Mouse (Mus musculus): ENCODE measurements around the gene Pdia4. TPM values are rescaled to one million over a fixed set of nuclear protein-coding genes. Genes with fewer than 3 reads are reported as not detected.

Gene Pdia4
- polyA plus RNA-seq, 1 experiment from 2014 or later, result 147 TPM

GRCm38 (mm10) chr6:47835482-47835983 lies 22.3 kb upstream of the Pdia4 start, which contains the start of gene Zfp398:
TSS of gene Zfp398 (plus strand) at chr6:47835661.
- peak within 1 kb of the TSS; percentile 98 for H3K9ac ChIP-seq (ENCODE audit: low read depth, low read length)
- H3K4me2 ChIP-seq (ENCODE audit: low read length), result peak within 1 kb of the TSS; percentile 89
- peak within 1 kb of the TSS; percentile 95 for H3K27ac ChIP-seq (ENCODE audit: low read length)
- H3K36me3 ChIP-seq (ENCODE audit: control insufficient read depth, insufficient read depth, low read length), result no peaks in the 10 kb centered on the region
- ATAC-seq, result peak; percentile 96
- H3K27me3 ChIP-seq (ENCODE audit: control insufficient read depth, insufficient read depth, low read depth, low read length), result no peaks in the 10 kb centered on the region
- H3K4me3 ChIP-seq (ENCODE audit: low read depth, low read length), result peak within 1 kb of the TSS; percentile 94
- H3K9me3 ChIP-seq (replicated peaks; ENCODE audit: control insufficient read depth, low read length, poor library complexity, severe bottlenecking), result no peaks in the 10 kb centered on the region
- WGBS, result under 1% methylated on average over 52 of the region's 52 CpGs
- peaks cover 20% of the 10 kb centered on the region for H3K4me1 ChIP-seq (ENCODE audit: control insufficient read depth, insufficient read depth, low read length)

- no peaks in the 10 kb centered on the region for H3K9me3 ChIP-seq (replicated peaks; ENCODE audit: control insufficient read depth, low read length, poor library complexity, severe bottlenecking)
- no peak overlapping the region for H3K9ac ChIP-seq (ENCODE audit: low read depth, low read length)
- H3K27ac ChIP-seq (ENCODE audit: low read length), result no peak overlapping the region
- WGBS, result 76% methylated on average over 1 of the region's 1 CpGs
- H3K27me3 ChIP-seq (ENCODE audit: control insufficient read depth, insufficient read depth, low read depth, low read length), result no peaks in the 10 kb centered on the region
- no peak for ATAC-seq
- H3K4me2 ChIP-seq (ENCODE audit: low read length), result no peak overlapping the region
- H3K4me1 ChIP-seq (ENCODE audit: control insufficient read depth, insufficient read depth, low read length), result peaks cover 21% of the 10 kb centered on the region
- H3K4me3 ChIP-seq (ENCODE audit: low read depth, low read length), result no peak overlapping the region
- no peaks in the 10 kb centered on the region for H3K36me3 ChIP-seq (ENCODE audit: control insufficient read depth, insufficient read depth, low read length)
Observed at GRCm38 (mm10) chr6:47832220-47832619, 19.0 kb upstream of the Pdia4 start.

GRCm38 (mm10) chr6:47830104-47831078 lies 17.2 kb upstream of the Pdia4 start, which contains the start of gene Zfp786:
TSS of gene Zfp786 (minus strand) at chr6:47830867.
- Histone ChIP-seq H3K36me3 (ENCODE audit: control insufficient read depth, insufficient read depth, low read length) (0 out of 2 replicates have a peak, but pooled peaks cover 5% of the 10 kb centered on the region), H3K27me3 (ENCODE audit: control insufficient read depth, insufficient read depth, low read depth, low read length) (no peaks in the 10 kb centered on the region), H3K4me3 (ENCODE audit: low read depth, low read length) (peak within 1 kb of the TSS; percentile 56), H3K4me2 (ENCODE audit: low read length) (peak within 1 kb of the TSS; percentile 63), H3K9me3 (replicated peaks; ENCODE audit: control insufficient read depth, low read length, poor library complexity, severe bottlenecking) (no peaks in the 10 kb centered on the region), H3K4me1 (ENCODE audit: control insufficient read depth, insufficient read depth, low read length) (peaks cover 15% of the 10 kb centered on the region), H3K9ac (ENCODE audit: low read depth, low read length) (peak within 1 kb of the TSS; percentile 91), H3K27ac (ENCODE audit: low read length) (peak within 1 kb of the TSS; percentile 92)
- WGBS, result 1% methylated on average over 64 of the region's 64 CpGs
- peak; percentile 91 for ATAC-seq

- Histone ChIP-seq H3K4me1 (ENCODE audit: control insufficient read depth, insufficient read depth, low read length) (peaks cover 15% of the 10 kb centered on the region), H3K9me3 (replicated peaks; ENCODE audit: control insufficient read depth, low read length, poor library complexity, severe bottlenecking) (no peaks in the 10 kb centered on the region), H3K27me3 (ENCODE audit: control insufficient read depth, insufficient read depth, low read depth, low read length) (no peaks in the 10 kb centered on the region), H3K27ac (ENCODE audit: low read length) (peak overlapping the region; percentile 33; the same call in 1 of the 2 replicates), H3K9ac (ENCODE audit: low read depth, low read length) (peak overlapping the region; percentile 58), H3K36me3 (ENCODE audit: control insufficient read depth, insufficient read depth, low read length) (peaks cover 11% of the 10 kb centered on the region; the same call in 1 of the 2 replicates), H3K4me3 (ENCODE audit: low read depth, low read length) (peak overlapping the region; percentile 56), H3K4me2 (ENCODE audit: low read length) (peak overlapping the region; percentile 63)
- no peak for ATAC-seq
- 9% methylated on average over 1 of the region's 1 CpGs for WGBS
Observed at GRCm38 (mm10) chr6:47828950-47829349, 15.7 kb upstream of the Pdia4 start.

GRCm38 (mm10) chr6:47827462-47827861 lies 14.2 kb upstream of the Pdia4 start:
- H3K4me1 ChIP-seq (ENCODE audit: control insufficient read depth, insufficient read depth, low read length), result peaks cover 15% of the 10 kb centered on the region
- 96% methylated on average over 4 of the region's 4 CpGs for WGBS
- no peak overlapping the region for H3K4me3 ChIP-seq (ENCODE audit: low read depth, low read length)
- ATAC-seq, result no peak
- H3K27me3 ChIP-seq (ENCODE audit: control insufficient read depth, insufficient read depth, low read depth, low read length), result no peaks in the 10 kb centered on the region
- H3K27ac ChIP-seq (ENCODE audit: low read length), result no peak overlapping the region
- peaks cover 17% of the 10 kb centered on the region for H3K36me3 ChIP-seq (ENCODE audit: control insufficient read depth, insufficient read depth, low read length)
- no peak overlapping the region for H3K9ac ChIP-seq (ENCODE audit: low read depth, low read length)
- no peak overlapping the region for H3K4me2 ChIP-seq (ENCODE audit: low read length)
- H3K9me3 ChIP-seq (replicated peaks; ENCODE audit: control insufficient read depth, low read length, poor library complexity, severe bottlenecking), result no peaks in the 10 kb centered on the region

- no peak for ATAC-seq
- Histone ChIP-seq H3K27me3 (ENCODE audit: control insufficient read depth, insufficient read depth, low read depth, low read length) (no peaks in the 10 kb centered on the region), H3K4me1 (ENCODE audit: control insufficient read depth, insufficient read depth, low read length) (peaks cover 7% of the 10 kb centered on the region), H3K9me3 (replicated peaks; ENCODE audit: control insufficient read depth, low read length, poor library complexity, severe bottlenecking) (no peaks in the 10 kb centered on the region), H3K27ac (ENCODE audit: low read length) (no peak overlapping the region), H3K9ac (ENCODE audit: low read depth, low read length) (no peak overlapping the region), H3K4me2 (ENCODE audit: low read length) (no peak overlapping the region), H3K4me3 (ENCODE audit: low read depth, low read length) (no peak overlapping the region), H3K36me3 (ENCODE audit: control insufficient read depth, insufficient read depth, low read length) (peaks cover 40% of the 10 kb centered on the region)
- 60% methylated on average over 2 of the region's 2 CpGs for WGBS
Observed at GRCm38 (mm10) chr6:47824241-47824640, 11.0 kb upstream of the Pdia4 start.

GRCm38 (mm10) chr6:47821776-47822175 lies 8.5 kb upstream of the Pdia4 start:
- no peak overlapping the region for H3K4me2 ChIP-seq (ENCODE audit: low read length)
- no peaks in the 10 kb centered on the region for H3K9me3 ChIP-seq (replicated peaks; ENCODE audit: control insufficient read depth, low read length, poor library complexity, severe bottlenecking)
- 94% methylated on average over 6 of the region's 6 CpGs for WGBS
- H3K4me3 ChIP-seq (ENCODE audit: low read depth, low read length), result no peak overlapping the region
- H3K27me3 ChIP-seq (ENCODE audit: control insufficient read depth, insufficient read depth, low read depth, low read length), result no peaks in the 10 kb centered on the region
- no peak overlapping the region for H3K9ac ChIP-seq (ENCODE audit: low read depth, low read length)
- H3K36me3 ChIP-seq (ENCODE audit: control insufficient read depth, insufficient read depth, low read length), result peaks cover 48% of the 10 kb centered on the region
- no peaks in the 10 kb centered on the region for H3K4me1 ChIP-seq (ENCODE audit: control insufficient read depth, insufficient read depth, low read length)
- no peak overlapping the region for H3K27ac ChIP-seq (ENCODE audit: low read length)
- no peak for ATAC-seq

GRCm38 (mm10) chr6:47821236-47821635 lies 8.0 kb upstream of the Pdia4 start:
- peaks cover 48% of the 10 kb centered on the region for H3K36me3 ChIP-seq (ENCODE audit: control insufficient read depth, insufficient read depth, low read length)
- H3K9me3 ChIP-seq (replicated peaks; ENCODE audit: control insufficient read depth, low read length, poor library complexity, severe bottlenecking), result no peaks in the 10 kb centered on the region
- H3K4me2 ChIP-seq (ENCODE audit: low read length), result no peak overlapping the region
- 95% methylated on average over 5 of the region's 5 CpGs for WGBS
- no peaks in the 10 kb centered on the region for H3K27me3 ChIP-seq (ENCODE audit: control insufficient read depth, insufficient read depth, low read depth, low read length)
- no peak overlapping the region for H3K4me3 ChIP-seq (ENCODE audit: low read depth, low read length)
- no peak for ATAC-seq
- no peak overlapping the region for H3K9ac ChIP-seq (ENCODE audit: low read depth, low read length)
- no peaks in the 10 kb centered on the region for H3K4me1 ChIP-seq (ENCODE audit: control insufficient read depth, insufficient read depth, low read length)
- H3K27ac ChIP-seq (ENCODE audit: low read length), result no peak overlapping the region

Data from midbrain, embryonic 16.5 days (tissue).